Mouse (Mus musculus) myocyte (in vitro differentiated cells): Measurements from ENCODE around the gene Mustn1. TPM values are rescaled to one million over a fixed set of nuclear protein-coding genes. Genes with fewer than 3 reads are reported as not detected.

Source experiments
- H3K27me3 ChIP-seq: one replicate; pipeline ENCODE4 v1.6.1; 2011; ENCODE audit not compliant: control insufficient read depth, insufficient read depth, insufficient read length
- H3K36me3 ChIP-seq: one replicate; pipeline ENCODE4 v1.6.1; 2011; ENCODE audit not compliant: control insufficient read depth, insufficient read depth
- H3K4me2 ChIP-seq: one replicate; pipeline ENCODE4 v1.6.1; 2011; ENCODE audit warnings: low read depth, control low read depth
- H3K4me3 ChIP-seq: one replicate; pipeline ENCODE4 v1.5.1; 2011; ENCODE audit warnings: mild to moderate bottlenecking, control low read depth, moderate library complexity
- H3K79me2 ChIP-seq: one replicate; pipeline ENCODE4 v1.6.1; 2011; ENCODE audit not compliant: control insufficient read depth, insufficient read depth
- H3ac ChIP-seq: one replicate; pipeline ENCODE4 v1.6.1; 2011; ENCODE audit not compliant: control insufficient read depth, insufficient read length
- CEBPB ChIP-seq: IDR thresholded peaks from 2 replicates; pipeline ENCODE4 v1.6.1; 2011; ENCODE audit warnings: mild to moderate bottlenecking, moderate library complexity; ENCODE audit not compliant: poor library complexity, insufficient read depth, severe bottlenecking
- E2F4 ChIP-seq: IDR thresholded peaks from one replicate; pipeline ENCODE4 v1.6.1; 2011; ENCODE audit warnings: mild to moderate bottlenecking, control low read depth, moderate library complexity; ENCODE audit not compliant: insufficient read depth
- MAX ChIP-seq: IDR thresholded peaks from one replicate; pipeline ENCODE4 v1.6.1; 2011; ENCODE audit warnings: low read depth, mild to moderate bottlenecking, control low read depth
- MYOD1 ChIP-seq, 3 experiments: IDR thresholded peaks; one replicate each; pipeline ENCODE4 v1.6.1; 2011; ENCODE audit warnings: control low read depth in 2 of 3, low read depth in 2 of 3, mild to moderate bottlenecking in 2 of 3, moderate library complexity in 1 of 3; ENCODE audit not compliant: insufficient read length in 2 of 3, control insufficient read depth in 1 of 3
- MYOG ChIP-seq, 3 experiments: IDR thresholded peaks; one replicate each; pipeline ENCODE4 v1.6.1; 2011; ENCODE audit warnings: control low read depth in 2 of 3, low read depth in 2 of 3, mild to moderate bottlenecking in 2 of 3; ENCODE audit not compliant: insufficient read length in 2 of 3, control insufficient read depth in 1 of 3, insufficient read depth in 1 of 3
- POLR2A ChIP-seq: IDR thresholded peaks from one replicate; pipeline ENCODE4 v1.6.1; 2011; ENCODE audit warnings: low read depth, mild to moderate bottlenecking, control low read depth, moderate library complexity; ENCODE audit not compliant: insufficient read length
- POLR2AphosphoS2 ChIP-seq: IDR thresholded peaks from one replicate; pipeline ENCODE4 v1.6.1; 2011; ENCODE audit warnings: low read depth, control low read depth; ENCODE audit not compliant: insufficient read length
- REST ChIP-seq: IDR thresholded peaks from one replicate; pipeline ENCODE4 v1.6.1; 2011; ENCODE audit warnings: mild to moderate bottlenecking, control low read depth, moderate library complexity; ENCODE audit not compliant: insufficient read depth, insufficient read length
- SRF ChIP-seq: IDR thresholded peaks from one replicate; pipeline ENCODE4 v1.6.1; 2011; ENCODE audit warnings: low read depth; ENCODE audit not compliant: control insufficient read depth, insufficient read length
- TCF12 ChIP-seq: IDR thresholded peaks from one replicate; pipeline ENCODE4 v1.6.1; 2011; ENCODE audit warnings: mild to moderate bottlenecking, control low read depth; ENCODE audit not compliant: poor library complexity, insufficient read depth, severe bottlenecking
- TCF3 ChIP-seq: IDR thresholded peaks from one replicate; pipeline ENCODE4 v1.6.1; 2011; ENCODE audit warnings: low read depth, control low read depth; ENCODE audit not compliant: insufficient read length
- USF1 ChIP-seq: IDR thresholded peaks from one replicate; pipeline ENCODE4 v1.6.1; 2011; ENCODE audit warnings: low read depth, mild to moderate bottlenecking, control low read depth, moderate library complexity
- polyA plus RNA-seq: library from polyadenylated mRNA; unstranded; fragments of >200 nt; fragmentation: generic; extraction: Trizol; gene quantifications from one replicate; pipeline ENCODE4 v1.2.1, GENCODE M21; 2012; ENCODE audit warnings: missing spikeins

Mustn1 gene
- polyA plus RNA-seq, 1 experiment = 143 TPM

DNA sequence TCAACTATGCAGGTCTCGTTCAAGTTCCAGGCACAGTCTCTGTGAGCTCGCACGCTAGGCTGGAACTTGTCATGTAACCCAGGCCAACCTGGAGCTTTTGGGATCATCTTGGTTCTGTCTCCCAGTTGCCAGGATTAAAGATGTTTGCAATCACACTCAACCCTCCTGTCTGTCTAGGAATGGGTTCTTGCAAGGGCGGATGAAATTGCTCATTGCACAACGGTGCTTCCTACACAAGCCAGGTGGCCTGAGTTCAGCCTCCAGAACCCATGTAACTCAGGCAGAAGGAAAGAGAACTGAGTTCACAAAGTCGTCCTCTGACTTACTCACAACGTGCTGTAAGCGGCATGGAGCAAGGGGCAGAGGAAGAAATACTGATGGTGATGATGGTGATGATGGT, 32.1 kb downstream of the Mustn1 start:
- no peak overlapping the region for H3K4me3 ChIP-seq
- H3K27me3 ChIP-seq = no peaks in the 10 kb centered on the region
- no peaks in the 10 kb centered on the region for H3K36me3 ChIP-seq
- TF ChIP-seq TCF3 (no peak), MYOD1 (IDR thresholded peaks at IDR 0.05; ENCODE audit: control insufficient read depth in 1 of 3, insufficient read length in 2 of 3, low read depth in 2 of 3) (no peak), POLR2AphosphoS2 (no peak), CEBPB (no peak), SRF (no peak)
- H3K4me2 ChIP-seq = no peak overlapping the region
- no peaks in the 10 kb centered on the region for H3K79me2 ChIP-seq
- H3ac ChIP-seq = no peak overlapping the region

DNA sequence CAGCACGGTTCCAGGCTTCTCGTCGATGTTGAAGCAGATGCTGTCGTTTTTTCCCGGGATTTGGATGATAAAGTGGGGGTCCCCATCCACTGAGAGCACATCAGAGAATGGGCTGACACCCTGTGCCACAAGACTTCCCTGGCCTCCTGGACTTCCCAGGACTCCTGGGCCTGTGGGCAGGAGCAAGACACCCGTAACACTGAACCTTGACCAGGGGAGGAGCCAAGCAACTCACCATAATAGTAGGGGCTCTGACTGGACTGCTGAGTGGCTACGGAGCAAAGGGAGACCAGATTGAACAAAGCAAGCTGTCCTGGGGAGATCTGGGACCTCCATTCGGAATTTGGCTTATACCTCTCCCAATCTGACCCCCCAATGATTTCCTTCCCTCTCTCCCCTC, 33.6 kb downstream of the Mustn1 start:
- Histone ChIP-seq H3K79me2 (no peaks in the 10 kb centered on the region), H3K4me3 (no peak overlapping the region), H3K36me3 (no peaks in the 10 kb centered on the region), H3ac (no peak overlapping the region), H3K4me2 (no peak overlapping the region), H3K27me3 (no peaks in the 10 kb centered on the region)
- TF ChIP-seq USF1 = no peak
- no peak for TF ChIP-seq TCF3

DNA sequence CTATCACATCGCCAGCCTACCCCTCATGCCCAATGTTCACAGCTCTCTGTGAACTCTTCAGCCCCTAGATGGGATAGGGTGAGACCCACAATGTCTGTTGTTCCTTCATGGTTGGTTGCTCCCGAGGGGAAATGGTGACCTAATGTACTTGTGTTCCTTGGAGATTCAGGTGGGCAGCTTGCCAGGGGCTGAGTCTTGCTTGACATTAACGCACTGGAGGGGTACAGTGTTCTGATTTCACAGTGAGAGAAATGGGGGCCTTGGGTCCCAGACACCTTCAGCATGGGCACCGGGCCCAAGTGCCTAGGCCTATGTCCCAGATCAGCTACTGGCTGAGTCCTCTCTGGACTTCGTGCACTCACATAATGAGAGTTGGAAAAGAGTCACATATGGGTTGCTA, 34.4 kb downstream of the Mustn1 start:
- Histone ChIP-seq H3K36me3 (no peaks in the 10 kb centered on the region), H3K4me2 (no peak overlapping the region), H3K27me3 (no peaks in the 10 kb centered on the region), H3ac (no peak overlapping the region), H3K4me3 (no peak overlapping the region), H3K79me2 (no peaks in the 10 kb centered on the region)
- no peak for TF ChIP-seq USF1

DNA sequence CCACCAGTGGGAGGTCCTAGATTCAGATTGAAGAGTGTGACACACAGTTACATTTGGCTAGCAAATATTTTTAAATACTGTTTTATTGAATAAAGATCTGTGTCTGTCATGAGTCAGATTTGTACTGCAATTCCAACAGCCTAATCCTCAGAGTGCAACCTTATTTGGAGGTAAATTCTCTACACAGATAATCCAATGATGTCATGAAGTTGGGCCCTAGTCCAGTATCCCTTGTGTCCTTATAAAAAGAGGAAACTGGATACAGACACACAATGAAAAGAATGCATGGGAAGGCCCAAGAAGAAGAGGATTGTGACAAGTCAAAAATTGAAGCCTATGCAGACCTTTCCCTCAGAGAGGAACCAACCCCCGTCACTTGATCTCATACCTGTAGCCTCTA, 37.5 kb downstream of the Mustn1 start:
- no peak overlapping the region for H3K4me2 ChIP-seq
- no peak overlapping the region for H3K4me3 ChIP-seq
- H3K79me2 ChIP-seq = no peaks in the 10 kb centered on the region
- TF ChIP-seq E2F4 (no peak), USF1 (no peak), TCF12 (no peak), SRF (no peak), MYOG (IDR thresholded peaks at IDR 0.05; ENCODE audit: control insufficient read depth in 1 of 3, insufficient read depth in 1 of 3, insufficient read length in 2 of 3, low read depth in 2 of 3) (no peak), MYOD1 (IDR thresholded peaks at IDR 0.05; ENCODE audit: control insufficient read depth in 1 of 3, insufficient read length in 2 of 3, low read depth in 2 of 3) (no peak), POLR2AphosphoS2 (no peak), MAX (no peak), POLR2A (no peak), REST (no peak), CEBPB (no peak)
- no peak overlapping the region for H3ac ChIP-seq
- H3K36me3 ChIP-seq = no peaks in the 10 kb centered on the region
- no peaks in the 10 kb centered on the region for H3K27me3 ChIP-seq

DNA sequence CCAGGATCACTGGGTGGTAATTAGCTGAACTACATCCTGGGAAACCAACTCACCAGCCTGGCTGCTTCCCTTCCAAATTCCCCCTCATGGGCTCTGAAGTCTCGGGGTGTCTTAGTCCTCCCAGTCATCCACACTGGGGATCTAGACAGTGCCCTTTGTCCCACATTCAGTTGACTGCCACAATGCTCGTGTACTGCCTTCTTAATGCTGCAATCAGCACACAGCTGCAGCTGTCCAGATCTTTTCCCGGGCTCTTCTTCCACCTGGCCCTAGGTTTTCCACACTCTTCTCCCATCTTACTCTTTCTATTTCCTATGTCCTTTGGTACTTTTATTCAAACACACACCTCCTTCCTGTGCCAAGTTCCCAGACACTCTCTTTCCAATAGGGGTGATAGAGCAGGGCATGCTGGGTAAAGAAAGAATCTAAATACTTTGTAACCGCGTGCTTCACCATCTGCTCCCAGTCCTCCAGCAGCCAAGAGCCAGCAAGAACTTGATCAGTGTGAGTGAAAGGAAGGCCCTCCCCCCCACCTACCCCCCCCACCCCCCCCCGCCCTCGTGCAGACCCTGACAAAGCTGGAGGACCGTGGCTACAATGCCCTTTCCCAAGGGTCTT, 43.2 kb downstream of the Mustn1 start:
- TF ChIP-seq SRF (no peak), CEBPB (no peak), TCF3 (no peak), E2F4 (no peak), MAX (no peak), REST (no peak), POLR2AphosphoS2 (no peak), USF1 (no peak), MYOD1 (IDR thresholded peaks at IDR 0.05; ENCODE audit: control insufficient read depth in 1 of 3, insufficient read length in 2 of 3, low read depth in 2 of 3) (no peak), MYOG (IDR thresholded peaks at IDR 0.05; ENCODE audit: control insufficient read depth in 1 of 3, insufficient read depth in 1 of 3, insufficient read length in 2 of 3, low read depth in 2 of 3) (no peak), POLR2A (no peak), TCF12 (no peak)
- Histone ChIP-seq H3K27me3 (no peaks in the 10 kb centered on the region), H3ac (no peak overlapping the region), H3K4me2 (no peak overlapping the region), H3K79me2 (no peaks in the 10 kb centered on the region), H3K36me3 (no peaks in the 10 kb centered on the region), H3K4me3 (no peak overlapping the region)
